ENCODE assay signal across 9 mouse cellular contexts in genomic region chr17:46903876-46904490, GRCm38 (mm10). TPM values are rescaled to one million over a fixed set of nuclear protein-coding genes. Genes with fewer than 3 reads are reported as not detected.
A peak's percentile ranks its signal among the peaks of the same experiment; 100 is the strongest.
DNase-seq lines count a peak whose midpoint lies in the region; ATAC-seq and TF ChIP-seq lines count a peak whose summit lies in the region.
"Had no signal": no experiment of that assay in that cellular context is flagged by ENCODE, and none has a peak within 500 bp of the region (broad histone marks: within the 10 kb centered on the region; RNA-seq: fewer than 3 reads in every experiment).

No protein-coding gene starts in this region.

- H3K4me3 ChIP-seq in ES-Bruce4 (ENCODE audit: low read depth, low read length) = peak overlapping the region; percentile 13
- H3K4me3 ChIP-seq in forebrain, embryonic 12.5 days (replicated peaks) = no peak overlapping the region
- H3K4me3 ChIP-seq in lung, adult 2 months (replicated peaks; ENCODE audit: extremely low read depth, low read depth, low read length) = no peak overlapping the region
- H3K4me3 ChIP-seq in thymus, adult 2 months (ENCODE audit: control insufficient read depth, insufficient read depth, low read length) = no peak overlapping the region

- no peaks in the 10 kb centered on the region for H3K9me3 ChIP-seq in ES-Bruce4 (replicated peaks; ENCODE audit: control insufficient read depth, insufficient read depth, low read length, poor library complexity, severe bottlenecking)
- no peaks in the 10 kb centered on the region for H3K9me3 ChIP-seq in forebrain, embryonic 12.5 days

- no peak for TF ChIP-seq POLR2A in ES-Bruce4 (IDR thresholded peaks at IDR 0.05; ENCODE audit: insufficient read depth, low read length)
- no peak for TF ChIP-seq POLR2A in lung, adult 2 months (IDR thresholded peaks at IDR 0.05; ENCODE audit: borderline replicate concordance, extremely low read depth, low read depth, low read length)
- TF ChIP-seq POLR2A in thymus, adult 2 months (IDR thresholded peaks at IDR 0.05; ENCODE audit: control insufficient read depth, extremely low read depth, insufficient read depth, low read length, poor library complexity) = no peak

- TF ChIP-seq CTCF in ES-Bruce4 (IDR thresholded peaks at IDR 0.05; ENCODE audit: low read depth, low read length) = peak; percentile 95
- peak; percentile 89 for TF ChIP-seq CTCF in lung, adult 2 months (IDR thresholded peaks at IDR 0.05; ENCODE audit: insufficient read depth, low read length)
- peak; percentile 81; the same call in 1 of the 2 replicates for TF ChIP-seq CTCF in thymus, adult 2 months (IDR thresholded peaks at IDR 0.05; ENCODE audit: borderline replicate concordance, control insufficient read depth, extremely low read depth, insufficient read depth, low read length, poor library complexity)

- no peak overlapping the region for H3K27ac ChIP-seq in ES-Bruce4 (ENCODE audit: insufficient read depth, low read length)
- H3K27ac ChIP-seq in forebrain, embryonic 12.5 days = no peak overlapping the region
- H3K27ac ChIP-seq in thymus, adult 2 months (ENCODE audit: control insufficient read depth, insufficient read depth, low read length) = no peak overlapping the region

- H3K36me3 ChIP-seq in ES-Bruce4 (ENCODE audit: control insufficient read depth, insufficient read depth, low read length, poor library complexity, severe bottlenecking) = no peaks in the 10 kb centered on the region
- H3K36me3 ChIP-seq in forebrain, embryonic 12.5 days (replicated peaks) = no peaks in the 10 kb centered on the region
- no peaks in the 10 kb centered on the region for H3K36me3 ChIP-seq in thymus, adult 2 months (ENCODE audit: control insufficient read depth, insufficient read depth, low read length)

- no peaks in the 10 kb centered on the region for H3K4me1 ChIP-seq in ES-Bruce4 (ENCODE audit: control insufficient read depth, insufficient read depth, low read length)
- H3K4me1 ChIP-seq in forebrain, embryonic 12.5 days = no peaks in the 10 kb centered on the region
- H3K4me1 ChIP-seq in lung, adult 2 months (ENCODE audit: control insufficient read depth, insufficient read depth, low read length) = no peaks in the 10 kb centered on the region
- H3K4me1 ChIP-seq in thymus, adult 2 months (replicated peaks; ENCODE audit: control insufficient read depth, insufficient read depth, low read length) = no peaks in the 10 kb centered on the region

- 24% methylated on average over 19 of the region's 19 CpGs for WGBS in forebrain, embryonic 12.5 days
- WGBS in lung, adult 2 months = 22% methylated on average over 19 of the region's 19 CpGs
- WGBS in thymus, adult 2 months = 29% methylated on average over 19 of the region's 19 CpGs

- H3K9ac ChIP-seq in ES-Bruce4 (ENCODE audit: low read depth, poor library complexity, severe bottlenecking) = peak overlapping the region; percentile 41; the same call in 1 of the 2 replicates
- H3K9ac ChIP-seq in forebrain, embryonic 12.5 days = no peak overlapping the region

- peak; percentile 71 for DNase-seq in c-Kit-positive CD71-positive TER-119-negative erythroid progenitor cells, embryonic 14.5 days (ENCODE audit: low read depth)
- DNase-seq in heart, postnatal 10 days = peak; percentile 86 to 91
- DNase-seq in kidney, postnatal 36 days = peak; percentile 81 to 89
- peak; percentile 71 for DNase-seq in lung, adult 2 months
- DNase-seq in ovary, adult 18-20 months (ENCODE audit: low spot score) = peak; percentile 42
- DNase-seq in thymus, adult 2 months = peak; percentile 71

- no peak overlapping the region for H3K4me2 ChIP-seq in forebrain, embryonic 12.5 days

- no peaks in the 10 kb centered on the region for H3K27me3 ChIP-seq in ES-Bruce4 (ENCODE audit: control insufficient read depth, insufficient read depth, low read length, poor library complexity, severe bottlenecking)
- H3K27me3 ChIP-seq in forebrain, embryonic 12.5 days = no peaks in the 10 kb centered on the region
- no peaks in the 10 kb centered on the region for H3K27me3 ChIP-seq in thymus, adult 2 months (ENCODE audit: control insufficient read depth, insufficient read depth, low read length)

- TF ChIP-seq EP300 in ES-Bruce4 (IDR thresholded peaks at IDR 0.05; ENCODE audit: insufficient read depth, low read depth, low read length) = 0 out of 2 replicates have a peak, but pooled peaks have one; percentile 27

- ATAC-seq in forebrain, embryonic 12.5 days (ENCODE audit: low FRiP score) = 0 out of 2 replicates have a peak, but pooled peaks have one; percentile 57

- intact Hi-C loops in heart, postnatal 10 days (cut with DNase I) = no loop called here

RNA-seq across cellular contexts. Expression of gene Prph2, which starts 6.3 kb away (rescaled TPM):
- polyA plus RNA-seq in ES-Bruce4 (2011; ENCODE audit: insufficient read depth, insufficient read length, low read depth, missing spikeins) = not detected in 2 replicates
- not detected in 2 replicates for polyA plus RNA-seq in forebrain, embryonic 12.5 days (2016; fragmentation: Nextera tagmentation; extraction: Ambion mirVana)
- not detected for total RNA-seq in heart, postnatal 10 days (2021)
- polyA plus RNA-seq in lung, adult 2 months (2012; rRNA removed) = not detected in 2 replicates
- 0.09 and 0.15 TPM in 2 replicates for polyA plus RNA-seq in thymus, adult 2 months (2012; rRNA removed)
- polyA plus RNA-seq: large intestine, adult 2 months had no signal

RNA-seq across cellular contexts. Expression of gene Tbcc, which starts 13.5 kb away (rescaled TPM):
- 10.6 and 10.8 TPM in 2 replicates for polyA plus RNA-seq in ES-Bruce4 (2011; ENCODE audit: insufficient read depth, insufficient read length, low read depth, missing spikeins)
- polyA plus RNA-seq in forebrain, embryonic 12.5 days (2016; fragmentation: Nextera tagmentation; extraction: Ambion mirVana) = 63.2 and 67.3 TPM in 2 replicates
- total RNA-seq in heart, postnatal 10 days (2021) = 10 to 100 TPM; 21.1 to 24.0 TPM
- 17.9 and 20.8 TPM in 2 replicates for polyA plus RNA-seq in lung, adult 2 months (2012; rRNA removed)
- polyA plus RNA-seq in thymus, adult 2 months (2012; rRNA removed) = 23.7 and 28.5 TPM in 2 replicates

RNA-seq across cellular contexts. Expression of gene Bicral, which starts 45.7 kb away (rescaled TPM):
- 24.2 and 26.7 TPM in 2 replicates for polyA plus RNA-seq in ES-Bruce4 (2011; ENCODE audit: insufficient read depth, insufficient read length, low read depth, missing spikeins)
- polyA plus RNA-seq in forebrain, embryonic 12.5 days (2016; fragmentation: Nextera tagmentation; extraction: Ambion mirVana) = 7.1 and 7.5 TPM in 2 replicates
- total RNA-seq in heart, postnatal 10 days (2021) = 10 to 100 TPM; 12.7 to 15.4 TPM
- 11.8 and 16.3 TPM in 2 replicates for polyA plus RNA-seq in lung, adult 2 months (2012; rRNA removed)
- polyA plus RNA-seq in thymus, adult 2 months (2012; rRNA removed) = 19.3 and 28.1 TPM in 2 replicates
